Comparison of ENCODE assay signal across 27 mouse cellular contexts in the genomic region with DNA sequence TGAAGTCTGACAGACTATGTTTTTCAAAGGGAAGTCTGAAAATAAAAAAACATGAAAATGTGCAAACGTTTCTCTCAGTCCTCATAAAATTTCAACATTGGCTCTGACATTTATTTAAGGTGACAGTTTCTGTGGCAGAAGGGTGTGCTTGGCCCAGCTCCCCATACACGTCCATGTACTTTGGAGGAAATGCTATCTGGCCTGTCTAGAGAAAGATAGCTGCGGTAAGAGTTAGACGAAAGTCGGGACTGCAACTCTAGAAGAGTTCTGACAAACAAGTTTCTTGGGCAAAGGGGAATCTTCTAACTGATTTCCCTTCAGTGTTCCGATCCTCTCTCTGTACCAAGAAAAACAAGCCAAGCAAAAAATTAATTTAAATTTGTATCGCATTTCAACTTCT.
DNase-seq lines count a peak whose midpoint lies in the region; ATAC-seq lines count a peak whose summit lies in the region.
"Had no signal": no experiment of that assay in that cellular context is flagged by ENCODE, and none has a peak within 500 bp of the region (broad histone marks: within the 10 kb centered on the region; RNA-seq: fewer than 3 reads in every experiment).

No protein-coding gene starts in this region.

- no peak for DNase-seq in liver, embryonic 11.5 days (ENCODE audit: low spot score)
- DNase-seq in adrenal gland, adult 18-20 months (ENCODE audit: low spot score in 2 of 2): no peak
- no peak for DNase-seq in heart, postnatal 4 days
- DNase-seq in left cerebral cortex, adult 9 months (ENCODE audit: low spot score in 2 of 2): no peak
- DNase-seq: adrenal gland, postnatal 14 days; B cell, adult 2 months; cerebellum, adult 2 months; cerebellum, postnatal 14 days; heart, postnatal 14 days; kidney, adult 2 months; kidney, postnatal 4 days; layer of hippocampus, postnatal 36 days; lung, postnatal 36 days had no signal

- H3K4me2 ChIP-seq in liver, embryonic 11.5 days: no peak overlapping the region
- peak overlapping the region; percentile 35; the same call in 1 of the 2 replicates for H3K4me2 ChIP-seq in liver, embryonic 16.5 days (ENCODE audit: low read depth, low read length)
- H3K4me2 ChIP-seq: embryonic facial prominence, embryonic 15.5 days; forebrain, embryonic 15.5 days; limb, embryonic 15.5 days; midbrain, embryonic 13.5 days; neural tube, embryonic 13.5 days; stomach, embryonic 15.5 days had no signal

- no peak overlapping the region for H3K9ac ChIP-seq in liver, embryonic 11.5 days (ENCODE audit: low read depth, low read length)
- H3K9ac ChIP-seq in liver, embryonic 16.5 days (ENCODE audit: low read depth, low read length): no peak overlapping the region
- H3K9ac ChIP-seq: embryonic facial prominence, embryonic 15.5 days; forebrain, embryonic 15.5 days; limb, embryonic 15.5 days; midbrain, embryonic 13.5 days; neural tube, embryonic 13.5 days; stomach, embryonic 15.5 days had no signal

- 0 out of 2 replicates have a peak, but pooled peaks cover 6% of the 10 kb centered on the region for H3K4me1 ChIP-seq in liver, embryonic 11.5 days (replicated peaks; ENCODE audit: control insufficient read depth, insufficient read depth, low read length)
- H3K4me1 ChIP-seq in liver, embryonic 16.5 days (ENCODE audit: control insufficient read depth, low read depth, low read length): peaks cover 22% of the 10 kb centered on the region
- H3K4me1 ChIP-seq: limb, embryonic 15.5 days; megakaryocyte, embryonic 14.5 days; midbrain, embryonic 13.5 days; neural tube, embryonic 13.5 days; stomach, embryonic 15.5 days had no signal

- ATAC-seq in erythroblast, adult 5-6 weeks (replicated peaks; ENCODE audit: low FRiP score, poor library complexity, severe bottlenecking): peak; percentile 44; the same call in 1 of the 2 replicates
- ATAC-seq in liver, embryonic 11.5 days (replicated peaks; ENCODE audit: low FRiP score): peak; percentile 82
- ATAC-seq in liver, embryonic 16.5 days (ENCODE audit: low read depth): peak; percentile 89
- ATAC-seq: forebrain, embryonic 15.5 days; hindbrain, embryonic 16.5 days; midbrain, embryonic 13.5 days had no signal

- no peaks in the 10 kb centered on the region for H3K27me3 ChIP-seq in liver, embryonic 11.5 days (replicated peaks; ENCODE audit: control insufficient read depth, insufficient read depth, low read length)
- H3K27me3 ChIP-seq in liver, embryonic 16.5 days (ENCODE audit: control insufficient read depth, insufficient read depth, low read depth, low read length): no peaks in the 10 kb centered on the region
- H3K27me3 ChIP-seq: forebrain, embryonic 15.5 days; limb, embryonic 15.5 days; midbrain, embryonic 13.5 days; neural tube, embryonic 13.5 days; stomach, embryonic 15.5 days had no signal

- WGBS in liver, embryonic 11.5 days: 52% methylated on average over 7 of the region's 7 CpGs
- WGBS in liver, embryonic 16.5 days (ENCODE audit: insufficient replicate concordance): 26% methylated on average over 7 of the region's 7 CpGs

- H3K4me3 ChIP-seq in liver, embryonic 11.5 days (ENCODE audit: low read depth, low read length): no peak overlapping the region
- H3K4me3 ChIP-seq in liver, embryonic 16.5 days (ENCODE audit: low read depth, low read length): no peak overlapping the region
- H3K4me3 ChIP-seq: embryonic facial prominence, embryonic 10.5 days; embryonic facial prominence, embryonic 15.5 days; forebrain, embryonic 10.5 days; forebrain, embryonic 15.5 days; limb, embryonic 10.5 days; limb, embryonic 15.5 days; megakaryocyte, embryonic 14.5 days; midbrain, embryonic 13.5 days; neural tube, embryonic 13.5 days; stomach, embryonic 15.5 days had no signal

- no peak overlapping the region for H3K27ac ChIP-seq in liver, embryonic 11.5 days (ENCODE audit: low read depth, low read length)
- H3K27ac ChIP-seq in liver, embryonic 16.5 days (ENCODE audit: low read length): no peak overlapping the region
- H3K27ac ChIP-seq: embryonic facial prominence, embryonic 10.5 days; embryonic facial prominence, embryonic 15.5 days; forebrain, embryonic 10.5 days; forebrain, embryonic 15.5 days; kidney, postnatal 0 days; limb, embryonic 10.5 days; limb, embryonic 15.5 days; midbrain, embryonic 13.5 days; neural tube, embryonic 13.5 days; stomach, embryonic 15.5 days had no signal

- H3K36me3 ChIP-seq in liver, embryonic 11.5 days (ENCODE audit: control insufficient read depth, insufficient read depth, low read length): no peaks in the 10 kb centered on the region
- H3K36me3 ChIP-seq in liver, embryonic 16.5 days (ENCODE audit: control insufficient read depth, insufficient read depth): no peaks in the 10 kb centered on the region
- H3K36me3 ChIP-seq: embryonic facial prominence, embryonic 10.5 days; embryonic facial prominence, embryonic 15.5 days; forebrain, embryonic 10.5 days; forebrain, embryonic 15.5 days; limb, embryonic 10.5 days; limb, embryonic 15.5 days; midbrain, embryonic 13.5 days; neural tube, embryonic 13.5 days; stomach, embryonic 15.5 days had no signal

- no peaks in the 10 kb centered on the region for H3K9me3 ChIP-seq in liver, embryonic 11.5 days (ENCODE audit: control insufficient read depth, low read length)
- no peaks in the 10 kb centered on the region for H3K9me3 ChIP-seq in liver, embryonic 16.5 days (replicated peaks; ENCODE audit: control insufficient read depth, low read length)
- H3K9me3 ChIP-seq: embryonic facial prominence, embryonic 10.5 days; embryonic facial prominence, embryonic 15.5 days; forebrain, embryonic 10.5 days; forebrain, embryonic 15.5 days; limb, embryonic 10.5 days; limb, embryonic 15.5 days; megakaryocyte, embryonic 14.5 days; midbrain, embryonic 13.5 days; neural tube, embryonic 13.5 days; stomach, embryonic 15.5 days had no signal
